Mouse (Mus musculus) liver, adult 2 months (tissue): ENCODE measurements around the gene Zfp738.
"Not testable (repeated sequence)": the region's sequence is repeated elsewhere in the genome, so short reads cannot be mapped to it uniquely, and the experiment has no call there.

Source experiments
- CTCF ChIP-seq: fragments of 200-500 bp; IDR thresholded peaks from 2 replicates; pipeline ENCODE4 v1.5.1; 2011; ENCODE audit warnings: low read depth, low read length, control low read depth
- POLR2A ChIP-seq: fragments of 200-500 bp; IDR thresholded peaks from 2 replicates; pipeline ENCODE4 v1.6.1; 2011; ENCODE audit warnings: low read length, control low read depth; ENCODE audit not compliant: insufficient read depth; ENCODE audit errors: extremely low read depth

GRCm38 (mm10) chr13:67683841-67684240, 3.0 kb downstream of the Zfp738 start:
- not testable (repeated sequence) for TF ChIP-seq CTCF, POLR2A
